18 mouse cellular contexts compared by ENCODE assay signal in the genomic region with DNA sequence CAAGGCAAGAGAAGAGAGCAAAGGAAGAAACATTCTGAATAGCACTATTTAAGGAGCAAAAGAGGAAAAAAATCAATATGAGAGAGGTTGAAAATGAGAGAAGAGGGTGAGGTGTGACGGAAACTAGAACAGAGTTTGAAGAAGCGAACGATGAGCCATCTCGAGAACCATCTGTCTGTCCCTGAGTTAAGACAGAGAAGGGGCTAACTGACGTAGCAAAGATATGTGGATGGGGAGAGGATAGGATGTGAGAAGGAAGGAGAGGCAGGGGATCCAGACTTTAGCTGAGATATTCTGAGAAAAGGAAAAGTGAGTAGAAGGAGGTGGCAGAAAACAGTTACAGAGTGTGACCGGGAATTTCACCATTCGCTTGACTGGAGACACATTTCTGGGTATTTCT.
"Had no signal": no experiment of that assay in that cellular context is flagged by ENCODE, and none has a peak within 500 bp of the region (broad histone marks: within the 10 kb centered on the region; RNA-seq: fewer than 3 reads in every experiment).

No protein-coding gene starts in this region.

- H3K4me2 ChIP-seq: lung, embryonic 15.5 days; midbrain, embryonic 11.5 days; midbrain, embryonic 13.5 days; midbrain, embryonic 15.5 days; neural tube, embryonic 12.5 days; stomach, embryonic 15.5 days had no signal

- H3K4me3 ChIP-seq: lung, embryonic 15.5 days; megakaryocyte, embryonic 14.5 days; midbrain, embryonic 13.5 days; midbrain, embryonic 15.5 days; neural tube, embryonic 12.5 days; stomach, embryonic 15.5 days had no signal

- H3K27me3 ChIP-seq: lung, embryonic 15.5 days; midbrain, embryonic 15.5 days; neural tube, embryonic 12.5 days; stomach, embryonic 15.5 days had no signal

- H3K27ac ChIP-seq: lung, embryonic 15.5 days; macrophage; midbrain, embryonic 13.5 days; midbrain, embryonic 15.5 days; neural tube, embryonic 12.5 days; stomach, embryonic 15.5 days; stomach, postnatal 0 days had no signal

- H3K9me3 ChIP-seq: lung, embryonic 15.5 days; megakaryocyte, embryonic 14.5 days; midbrain, embryonic 13.5 days; midbrain, embryonic 15.5 days; neural tube, embryonic 12.5 days; stomach, embryonic 15.5 days had no signal

- H3K4me1 ChIP-seq: lung, embryonic 15.5 days; megakaryocyte, embryonic 14.5 days; neural tube, embryonic 12.5 days; stomach, embryonic 15.5 days had no signal

- H3K9ac ChIP-seq: liver, postnatal 0 days; lung, embryonic 15.5 days; midbrain, embryonic 13.5 days; midbrain, embryonic 15.5 days; neural tube, embryonic 12.5 days; stomach, embryonic 15.5 days had no signal

- ATAC-seq: liver, postnatal 0 days; lung, postnatal 0 days; midbrain, embryonic 13.5 days; midbrain, embryonic 15.5 days had no signal

- DNase-seq: liver, postnatal 0 days; lung, adult 2 months; lung, postnatal 14 days; lung, postnatal 36 days; right cerebral cortex, postnatal 25 days; thymus, adult 18-20 months; thymus, postnatal 14 days; thymus, postnatal 36 days had no signal

- H3K36me3 ChIP-seq: lung, embryonic 15.5 days; midbrain, embryonic 13.5 days; midbrain, embryonic 15.5 days; neural tube, embryonic 12.5 days; stomach, embryonic 15.5 days had no signal
